Mouse (Mus musculus) Patski (cell line): Measurements from ENCODE around the gene Rplp1. TPM values are rescaled to one million over a fixed set of nuclear protein-coding genes. Genes with fewer than 3 reads are reported as not detected.
A peak's percentile ranks its signal among the peaks of the same experiment; 100 is the strongest.

Source experiments
- ATAC-seq: fragments of 100-300 bp; one replicate; pipeline ENCODE4 v1.8.0; 2021
- CTCF ChIA-PET: fragments of 350-600 bp; sonication (Branson Sonifier 250); formaldehyde crosslinking; loops from one replicate; lab custom pipeline; 2022; ENCODE audit warnings: inconsistent platforms; lab: Charles Lee
- POLR2A ChIA-PET: fragments of 350-600 bp; sonication (Branson Sonifier 250); formaldehyde crosslinking; loops from one replicate; lab custom pipeline; 2022; ENCODE audit warnings: antibody characterized with exemption, inconsistent platforms; lab: Charles Lee
- DNase-seq: peaks from one replicate; pipeline ENCODE4 v3.0.0-alpha.2; 2011; ENCODE audit warnings: low read depth, low spot score
- H3K27me3 ChIP-seq: fragments of 371-371 bp; one replicate; pipeline ENCODE4 v1.5.1; 2021
- CTCF ChIP-seq: fragments of 100-300 bp; IDR thresholded peaks from one replicate; pipeline ENCODE4 v1.5.1; 2021
- in situ Hi-C: fragments of 300-500 bp; cut with MboI; formaldehyde crosslinking; loops from 3 replicates; pipeline ENCODE4 v1.11.1; 2018; ENCODE audit warnings: low pct_unique_long_range_greater_than_20kb, mixed read lengths
- polyA plus RNA-seq: library from polyadenylated mRNA; unstranded; gene quantifications from one replicate; pipeline ENCODE4 v1.2.3, GENCODE M21; 2021

The Rplp1 gene
- polyA plus RNA-seq, 1 experiment from 2014 or later = 3,038 TPM

DNA sequence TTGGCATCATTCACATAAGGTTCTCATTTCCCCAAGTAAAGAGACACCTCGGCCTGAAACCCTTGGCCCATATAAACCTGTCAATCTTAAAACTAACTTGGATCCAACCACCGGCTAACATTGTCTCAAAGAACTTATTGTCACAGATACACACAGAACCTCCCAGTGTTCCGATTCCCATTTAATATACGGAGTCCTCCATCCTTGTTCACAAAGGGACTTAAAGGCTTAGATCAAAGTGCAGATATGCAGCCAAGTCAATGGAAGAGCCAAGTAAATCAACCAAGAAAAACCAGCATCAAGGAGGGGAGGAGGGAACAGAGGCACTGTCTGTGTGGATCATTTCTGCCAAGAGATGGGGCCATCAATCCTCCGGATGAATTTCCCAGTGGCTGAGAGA lies 8.8 kb downstream of the Rplp1 start:
- peaks cover 4% of the 10 kb centered on the region for H3K27me3 ChIP-seq
- TF ChIP-seq CTCF = no peak
- in situ Hi-C loops = no loop called here
- no peak for ATAC-seq
- CTCF ChIA-PET = no interaction called here
- POLR2A ChIA-PET = no interaction called here
- no peak for DNase-seq

GRCm38 (mm10) chr9:61904201-61904600 lies 10.1 kb downstream of the Rplp1 start:
- in situ Hi-C loops = no loop called here
- DNase-seq (no peak), ATAC-seq (no peak)
- ChIA-PET CTCF (interaction anchor here (1.8 kb wide), 1 partner anchor 10 kb away, joined by 4 read pairs; the partner anchor contains the start of gene Rplp1), POLR2A (interaction anchor here (1.2 kb wide), 1 partner anchor 9 kb away, joined by 4 read pairs; the partner anchor contains the start of gene Rplp1)
- no peak for TF ChIP-seq CTCF
- H3K27me3 ChIP-seq = peaks cover 4% of the 10 kb centered on the region

- in situ Hi-C loops = no loop called here
- CTCF ChIA-PET = no interaction called here
Measured at GRCm38 (mm10) chr9:61902445-61902844, 11.9 kb downstream of the Rplp1 start.

GRCm38 (mm10) chr9:61901574-61901973 lies 12.8 kb downstream of the Rplp1 start:
- DNase-seq (no peak), ATAC-seq (no peak)
- peaks cover 4% of the 10 kb centered on the region for H3K27me3 ChIP-seq
- POLR2A ChIA-PET = no interaction called here
- no peak for TF ChIP-seq CTCF
- in situ Hi-C loops = no loop called here
- CTCF ChIA-PET = no interaction called here

More at GRCm38 (mm10) chr9:61902445-61902844, 11.9 kb downstream of the Rplp1 start:
- POLR2A ChIA-PET = no interaction called here
- H3K27me3 ChIP-seq = peaks cover 4% of the 10 kb centered on the region
- TF ChIP-seq CTCF = no peak
- ATAC-seq (no peak), DNase-seq (no peak)

- peak; percentile 95 for TF ChIP-seq CTCF
Measured at GRCm38 (mm10) chr9:61899804-61900203, 14.5 kb downstream of the Rplp1 start.

GRCm38 (mm10) chr9:61898401-61898800 lies 15.9 kb downstream of the Rplp1 start:
- H3K27me3 ChIP-seq = peaks cover 4% of the 10 kb centered on the region
- ChIA-PET CTCF (interaction anchor here (0.9 to 2.0 kb wide), 7 partner anchors 11 to 530 kb away, joined by 3 to 6 read pairs (median 3); no protein-coding TSS in a partner anchor), POLR2A (no interaction called here)
- peak; percentile 92 for TF ChIP-seq CTCF
- ATAC-seq = no peak
- in situ Hi-C loops = loop anchor here (5.0 to 10.0 kb wide), 2 partner anchors 864 to 1001 kb away; no protein-coding TSS in a partner anchor
- DNase-seq = no peak

More at GRCm38 (mm10) chr9:61899804-61900203, 14.5 kb downstream of the Rplp1 start:
- ChIA-PET CTCF (no interaction called here), POLR2A (no interaction called here)
- H3K27me3 ChIP-seq = peaks cover 4% of the 10 kb centered on the region
- in situ Hi-C loops = loop anchor here (5.0 to 10.0 kb wide), 2 partner anchors 865 to 1003 kb away; no protein-coding TSS in a partner anchor
- ATAC-seq (no peak), DNase-seq (no peak)

GRCm38 (mm10) chr9:61895014-61895413 lies 19.3 kb downstream of the Rplp1 start:
- DNase-seq (no peak), ATAC-seq (no peak)
- ChIA-PET POLR2A (no interaction called here), CTCF (interaction anchor here (1.0 kb wide), 1 partner anchor 27 kb away, joined by 3 read pairs; no protein-coding TSS in a partner anchor)
- in situ Hi-C loops = loop anchor here (5.0 to 10.0 kb wide), 2 partner anchors 860 to 998 kb away; no protein-coding TSS in a partner anchor
- TF ChIP-seq CTCF = no peak
- H3K27me3 ChIP-seq = no peaks in the 10 kb centered on the region

DNA sequence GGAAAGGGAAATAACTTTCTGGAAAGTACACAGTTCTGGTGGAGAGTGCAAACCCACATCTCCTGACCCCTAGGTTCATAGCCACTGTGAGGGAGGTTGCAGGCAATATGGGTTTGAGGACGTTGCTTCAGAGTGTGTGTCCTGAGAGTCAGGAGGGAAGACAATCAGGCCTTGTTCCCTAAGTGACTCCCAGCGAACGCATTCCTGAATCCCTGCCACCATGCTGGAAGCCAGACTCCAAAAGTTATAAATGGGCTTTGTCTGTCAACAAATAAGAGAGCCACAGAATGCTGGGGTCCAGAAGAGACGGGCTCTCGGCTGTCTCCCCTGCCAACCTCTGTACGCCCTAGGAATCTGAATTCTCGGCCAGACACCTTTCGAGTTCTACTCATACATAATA lies 24.5 kb downstream of the Rplp1 start:
- no peak for ATAC-seq
- ChIA-PET CTCF (no interaction called here), POLR2A (no interaction called here)
- in situ Hi-C loops = loop anchor here (10.0 kb wide), 1 partner anchor 855 kb away; no protein-coding TSS in a partner anchor
- H3K27me3 ChIP-seq = no peaks in the 10 kb centered on the region
- no peak for DNase-seq
- TF ChIP-seq CTCF = no peak

GRCm38 (mm10) chr9:61887661-61888379 lies 26.5 kb downstream of the Rplp1 start:
- no peaks in the 10 kb centered on the region for H3K27me3 ChIP-seq
- DNase-seq (no peak), ATAC-seq (no peak)
- POLR2A ChIA-PET = interaction anchor here (0.5 kb wide), 1 partner anchor 856 kb away, joined by 4 read pairs; no protein-coding TSS in a partner anchor
- CTCF ChIA-PET = no interaction called here
- in situ Hi-C loops = no loop called here
- TF ChIP-seq CTCF = no peak

DNA sequence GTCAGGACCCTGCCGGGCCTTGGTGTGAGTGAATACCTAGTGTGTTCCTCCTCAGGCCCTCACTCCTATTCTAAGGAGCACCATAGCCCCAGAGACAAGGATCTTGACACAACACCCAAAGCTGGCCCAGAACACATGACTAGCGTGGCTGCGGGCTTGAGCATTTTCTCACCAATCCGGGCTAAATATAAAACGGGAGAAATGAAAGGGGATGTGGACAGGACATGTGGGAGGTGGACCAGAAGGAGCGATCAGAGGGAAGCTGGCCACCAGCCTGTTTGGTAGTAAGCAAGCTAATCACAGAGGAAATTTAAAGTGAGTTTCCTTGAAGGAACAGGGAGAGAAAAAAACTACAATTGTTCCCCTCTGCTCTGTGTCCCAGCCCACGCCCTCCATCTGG lies 28.4 kb downstream of the Rplp1 start:
- no peak for TF ChIP-seq CTCF
- no peaks in the 10 kb centered on the region for H3K27me3 ChIP-seq
- DNase-seq (no peak), ATAC-seq (no peak)
- ChIA-PET CTCF (no interaction called here), POLR2A (no interaction called here)
- in situ Hi-C loops = no loop called here

GRCm38 (mm10) chr9:61884936-61885335 lies 29.4 kb downstream of the Rplp1 start:
- DNase-seq = no peak

More at GRCm38 (mm10) chr9:61884936-61885335, 29.4 kb downstream of the Rplp1 start:
- ATAC-seq = no peak
- CTCF ChIA-PET = no interaction called here
- in situ Hi-C loops = no loop called here
- no peaks in the 10 kb centered on the region for H3K27me3 ChIP-seq
- TF ChIP-seq CTCF = no peak
- POLR2A ChIA-PET = no interaction called here
